Mouse (Mus musculus) myocyte (in vitro differentiated cells): Measurements from ENCODE around the gene Dhrs3.

Experiments
- CEBPB ChIP-seq: IDR thresholded peaks from 2 replicates; pipeline ENCODE4 v1.6.1; 2011; ENCODE audit warnings: mild to moderate bottlenecking, moderate library complexity; ENCODE audit not compliant: poor library complexity, insufficient read depth, severe bottlenecking
- E2F4 ChIP-seq: IDR thresholded peaks from one replicate; pipeline ENCODE4 v1.6.1; 2011; ENCODE audit warnings: mild to moderate bottlenecking, control low read depth, moderate library complexity; ENCODE audit not compliant: insufficient read depth
- MAX ChIP-seq: IDR thresholded peaks from one replicate; pipeline ENCODE4 v1.6.1; 2011; ENCODE audit warnings: low read depth, mild to moderate bottlenecking, control low read depth
- MYOD1 ChIP-seq, 3 experiments: IDR thresholded peaks; one replicate each; pipeline ENCODE4 v1.6.1; 2011; ENCODE audit warnings: control low read depth in 2 of 3, low read depth in 2 of 3, mild to moderate bottlenecking in 2 of 3, moderate library complexity in 1 of 3; ENCODE audit not compliant: insufficient read length in 2 of 3, control insufficient read depth in 1 of 3
- MYOG ChIP-seq, 3 experiments: IDR thresholded peaks; one replicate each; pipeline ENCODE4 v1.6.1; 2011; ENCODE audit warnings: control low read depth in 2 of 3, low read depth in 2 of 3, mild to moderate bottlenecking in 2 of 3; ENCODE audit not compliant: insufficient read length in 2 of 3, control insufficient read depth in 1 of 3, insufficient read depth in 1 of 3
- POLR2A ChIP-seq: IDR thresholded peaks from one replicate; pipeline ENCODE4 v1.6.1; 2011; ENCODE audit warnings: low read depth, mild to moderate bottlenecking, control low read depth, moderate library complexity; ENCODE audit not compliant: insufficient read length
- POLR2AphosphoS2 ChIP-seq: IDR thresholded peaks from one replicate; pipeline ENCODE4 v1.6.1; 2011; ENCODE audit warnings: low read depth, control low read depth; ENCODE audit not compliant: insufficient read length
- REST ChIP-seq: IDR thresholded peaks from one replicate; pipeline ENCODE4 v1.6.1; 2011; ENCODE audit warnings: mild to moderate bottlenecking, control low read depth, moderate library complexity; ENCODE audit not compliant: insufficient read depth, insufficient read length
- SRF ChIP-seq: IDR thresholded peaks from one replicate; pipeline ENCODE4 v1.6.1; 2011; ENCODE audit warnings: low read depth; ENCODE audit not compliant: control insufficient read depth, insufficient read length
- TCF12 ChIP-seq: IDR thresholded peaks from one replicate; pipeline ENCODE4 v1.6.1; 2011; ENCODE audit warnings: mild to moderate bottlenecking, control low read depth; ENCODE audit not compliant: poor library complexity, insufficient read depth, severe bottlenecking
- TCF3 ChIP-seq: IDR thresholded peaks from one replicate; pipeline ENCODE4 v1.6.1; 2011; ENCODE audit warnings: low read depth, control low read depth; ENCODE audit not compliant: insufficient read length
- USF1 ChIP-seq: IDR thresholded peaks from one replicate; pipeline ENCODE4 v1.6.1; 2011; ENCODE audit warnings: low read depth, mild to moderate bottlenecking, control low read depth, moderate library complexity

DNA sequence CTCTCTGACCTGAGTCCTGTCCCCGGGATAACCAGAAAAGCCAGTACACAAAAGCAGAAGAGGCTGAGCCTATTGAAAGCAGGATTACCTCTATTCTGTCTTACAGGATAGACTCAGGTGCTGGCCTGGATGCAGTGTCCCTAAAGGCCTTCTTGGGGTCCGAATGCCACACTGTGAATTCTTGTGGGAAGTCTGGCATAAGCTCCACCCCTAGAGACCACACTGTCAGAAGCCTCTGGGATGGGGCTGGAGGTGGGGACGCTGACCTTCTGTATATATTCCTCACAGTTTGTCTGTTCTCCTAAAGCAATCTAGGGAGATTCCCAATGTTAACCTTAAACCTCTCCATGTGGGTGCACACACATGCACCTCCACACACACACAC lies 57.7 kb downstream of the Dhrs3 start:
- TF ChIP-seq POLR2A (no peak), POLR2AphosphoS2 (no peak), E2F4 (no peak), TCF12 (no peak), USF1 (no peak), MYOG (IDR thresholded peaks at IDR 0.05; ENCODE audit: control insufficient read depth in 1 of 3, insufficient read depth in 1 of 3, insufficient read length in 2 of 3, low read depth in 2 of 3) (no peak), MAX (no peak), CEBPB (no peak), MYOD1 (IDR thresholded peaks at IDR 0.05; ENCODE audit: control insufficient read depth in 1 of 3, insufficient read length in 2 of 3, low read depth in 2 of 3) (no peak), SRF (no peak), REST (no peak), TCF3 (no peak)
